Mouse (Mus musculus): ENCODE data around the gene Actn4. TPM values are rescaled to one million over a fixed set of nuclear protein-coding genes. Genes with fewer than 3 reads are reported as not detected.

Gene Actn4
- polyA plus RNA-seq, 1 experiment from 2014 or later = 485 TPM

DNA sequence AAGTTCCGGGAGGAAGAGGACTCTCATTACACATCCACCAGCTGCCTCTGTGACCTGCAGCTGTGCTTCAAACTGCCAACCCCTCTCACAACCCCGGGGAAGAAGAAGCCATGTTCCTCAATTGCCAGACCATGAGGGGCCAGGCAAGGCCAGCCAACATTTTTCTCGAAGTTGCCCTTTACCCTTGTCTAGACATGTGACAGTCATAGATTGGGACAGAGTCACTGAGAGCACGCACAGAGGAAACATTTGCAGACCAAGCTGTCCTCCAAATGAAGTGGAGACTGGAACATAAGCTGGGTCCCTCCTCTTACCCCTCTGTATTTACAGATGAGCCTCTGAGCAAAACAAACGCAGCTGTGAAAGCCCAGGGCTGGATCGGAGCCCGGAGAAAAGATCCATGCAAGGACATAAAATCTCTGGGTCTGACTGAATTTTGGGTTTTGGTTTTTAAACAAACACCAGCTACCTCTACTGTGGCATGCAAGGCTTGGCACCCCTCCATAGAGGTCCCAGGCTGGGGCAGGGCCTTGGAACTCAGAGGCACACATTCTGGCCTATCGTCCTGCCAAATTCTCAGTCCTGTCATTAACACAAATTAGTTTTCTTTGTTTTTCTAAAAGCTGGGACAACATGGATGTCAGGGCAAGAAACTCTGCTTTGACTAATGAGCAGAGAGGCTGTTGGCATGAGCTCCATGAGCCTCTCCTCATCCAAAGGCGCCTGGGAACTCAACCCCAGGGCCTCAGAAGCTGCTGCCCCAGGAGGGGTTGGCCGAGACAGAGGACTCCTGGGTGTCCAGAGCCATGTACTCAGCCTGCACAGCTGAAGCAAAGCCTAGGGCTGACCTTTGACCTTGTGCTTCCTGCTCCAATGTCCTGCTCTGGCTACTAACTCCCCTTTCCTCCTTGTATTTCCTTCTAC lies 44.4 kb downstream of the Actn4 start:
- POLR2A ChIA-PET = interaction anchor here (0.9 to 1.7 kb wide), 4 partner anchors 10 to 43 kb away, joined by 3 to 5 read pairs (median 4); no protein-coding TSS in a partner anchor
- CTCF ChIA-PET = interaction anchor here (0.8 to 1.7 kb wide), 7 partner anchors 12 to 54 kb away, joined by 3 to 6 read pairs (median 4); no protein-coding TSS in a partner anchor
- no peak for ATAC-seq
- DNase-seq (ENCODE audit: low read depth, low spot score) = no peak
- H3K27me3 ChIP-seq = no peaks in the 10 kb centered on the region
- no peak for TF ChIP-seq CTCF (IDR thresholded peaks at IDR 0.05)
- in situ Hi-C loops (cut with MboI; ENCODE audit: low pct_unique_long_range_greater_than_20kb) = loop anchor here (10.0 kb wide), 1 partner anchor 47 kb away; the partner anchor contains the start of gene Actn4

DNA sequence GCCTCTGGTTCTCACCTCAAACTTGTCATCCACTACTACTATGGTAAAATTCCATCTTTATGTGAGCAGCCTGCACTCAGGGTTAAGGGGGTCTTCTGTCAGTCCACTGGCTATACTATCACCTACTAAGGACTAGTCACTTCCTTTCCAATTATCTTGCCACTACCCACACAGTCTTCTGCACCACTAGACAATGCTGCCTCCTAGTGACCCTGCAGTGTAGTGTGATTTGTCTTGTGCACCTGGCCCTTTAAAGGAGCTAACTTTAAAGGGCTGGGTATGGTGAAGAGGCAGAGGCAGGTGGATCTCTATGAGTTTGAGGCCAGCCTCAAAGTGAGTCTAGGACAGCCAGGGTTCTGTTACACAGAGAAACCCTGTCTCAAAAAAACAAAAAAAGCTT lies 45.6 kb downstream of the Actn4 start:
- in situ Hi-C loops (cut with MboI; ENCODE audit: low pct_unique_long_range_greater_than_20kb) = loop anchor here (10.0 kb wide), 1 partner anchor 48 kb away; the partner anchor contains the start of gene Actn4
- no peak for TF ChIP-seq CTCF (IDR thresholded peaks at IDR 0.05)
- no peaks in the 10 kb centered on the region for H3K27me3 ChIP-seq
- no peak for ATAC-seq
- ChIA-PET CTCF (interaction anchor here (0.6 to 1.7 kb wide), 11 partner anchors 10 to 64 kb away, joined by 3 to 6 read pairs (median 3); no protein-coding TSS in a partner anchor), POLR2A (interaction anchor here (0.6 to 0.7 kb wide), 2 partner anchors 10 to 27 kb away, joined by 3 to 4 read pairs; no protein-coding TSS in a partner anchor)
- no peak for DNase-seq (ENCODE audit: low read depth, low spot score)

DNA sequence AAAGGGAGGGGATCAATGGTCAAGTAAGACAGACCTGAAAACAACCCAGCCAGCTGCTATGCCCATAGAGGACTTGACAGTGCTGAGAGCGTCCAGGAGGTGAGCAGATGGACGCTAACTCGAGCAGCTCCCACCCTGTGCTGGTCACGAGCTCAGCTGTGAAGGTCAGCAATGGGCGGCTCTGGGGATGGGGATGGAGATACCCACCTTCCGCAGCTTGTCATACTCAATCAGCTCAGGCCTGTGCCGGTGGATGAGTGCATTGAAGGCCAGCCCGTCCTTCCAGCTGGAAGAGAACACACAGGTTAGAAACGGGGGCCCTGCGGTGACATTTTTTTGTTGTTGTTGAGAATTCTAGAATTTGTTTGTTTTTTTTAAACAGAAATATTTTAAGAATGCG lies 49.0 kb downstream of the Actn4 start:
- H3K27me3 ChIP-seq = no peaks in the 10 kb centered on the region
- DNase-seq (ENCODE audit: low read depth, low spot score) (no peak), ATAC-seq (no peak)
- POLR2A ChIA-PET = no interaction called here
- in situ Hi-C loops (cut with MboI; ENCODE audit: low pct_unique_long_range_greater_than_20kb) = loop anchor here (10.0 kb wide), 1 partner anchor 52 kb away; the partner anchor contains the start of gene Actn4
- TF ChIP-seq CTCF (IDR thresholded peaks at IDR 0.05) = no peak
- CTCF ChIA-PET = interaction anchor here (0.7 kb wide), 1 partner anchor 35 kb away, joined by 3 read pairs; no protein-coding TSS in a partner anchor

DNA sequence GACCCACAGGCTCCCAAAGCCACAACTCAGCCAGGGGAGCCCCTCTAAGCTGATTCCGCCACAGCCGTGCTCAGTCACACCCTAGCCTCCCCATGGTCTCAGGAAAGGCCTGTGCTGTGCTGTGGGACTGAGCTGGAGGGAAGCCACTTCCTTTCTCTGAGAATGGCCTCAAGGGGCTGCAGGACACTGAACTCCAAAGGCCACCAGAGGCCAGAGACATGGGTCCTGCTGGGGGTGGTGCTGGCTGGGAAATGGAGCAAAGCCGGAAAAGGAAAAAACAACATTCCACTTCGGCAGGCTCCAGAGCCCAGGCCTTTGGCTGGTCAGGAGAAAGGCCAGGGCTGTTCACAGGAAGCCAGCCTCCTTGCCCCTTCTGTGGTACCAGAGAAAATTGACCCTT lies 50.5 kb downstream of the Actn4 start:
- DNase-seq (ENCODE audit: low read depth, low spot score) = no peak
- no peak for ATAC-seq
- ChIA-PET POLR2A (no interaction called here), CTCF (no interaction called here)
- in situ Hi-C loops (cut with MboI; ENCODE audit: low pct_unique_long_range_greater_than_20kb) = loop anchor here (10.0 kb wide), 1 partner anchor 53 kb away; the partner anchor contains the start of gene Actn4
- H3K27me3 ChIP-seq = no peaks in the 10 kb centered on the region
- no peak for TF ChIP-seq CTCF (IDR thresholded peaks at IDR 0.05)

DNA sequence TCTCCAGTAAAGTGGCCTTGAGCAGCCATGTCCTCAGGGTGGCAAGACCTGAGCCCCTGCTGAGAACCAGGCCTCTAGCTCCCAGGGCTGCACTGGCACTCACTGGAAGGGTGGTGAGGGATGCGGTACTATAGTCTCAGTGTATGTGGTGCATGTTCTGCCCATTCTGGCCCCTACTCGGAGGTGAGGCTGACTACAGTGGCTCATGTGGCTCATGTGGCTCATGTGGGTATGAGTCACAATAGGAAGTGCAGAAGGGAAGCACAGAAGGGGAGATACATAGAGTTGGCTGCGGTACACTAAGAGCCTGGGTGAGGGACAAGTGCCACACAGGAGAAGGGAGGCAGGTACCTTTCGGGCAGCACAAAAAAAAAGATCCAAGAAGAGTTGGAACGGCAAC lies 54.9 kb downstream of the Actn4 start:
- POLR2A ChIA-PET = interaction anchor here (2.1 kb wide), 1 partner anchor 11 kb away, joined by 5 read pairs; no protein-coding TSS in a partner anchor

DNA sequence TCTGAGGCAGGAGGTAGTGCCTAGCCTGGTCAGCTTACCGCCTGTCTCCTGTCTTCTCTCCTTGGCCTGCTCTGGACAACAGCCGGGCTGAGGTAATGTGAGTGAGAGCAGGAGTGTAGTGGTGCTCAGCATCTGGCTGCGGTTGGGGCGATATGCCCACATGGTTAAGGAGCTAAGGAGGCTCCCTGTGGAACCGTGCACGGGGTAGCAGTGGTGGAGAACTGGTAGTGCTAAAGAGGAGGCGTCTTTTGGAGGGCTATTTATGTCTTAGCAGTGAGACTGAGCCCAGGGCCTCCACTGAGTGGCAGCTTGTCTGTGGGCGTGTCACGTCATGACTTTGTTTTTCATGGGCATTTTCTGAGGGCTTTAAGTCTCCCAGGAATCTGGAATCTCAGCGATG lies 58.4 kb downstream of the Actn4 start:
- H3K27me3 ChIP-seq = no peaks in the 10 kb centered on the region
- in situ Hi-C loops (cut with MboI; ENCODE audit: low pct_unique_long_range_greater_than_20kb) = no loop called here
- ChIA-PET CTCF (interaction anchor here (0.9 kb wide), 1 partner anchor 10 kb away, joined by 3 read pairs; no protein-coding TSS in a partner anchor), POLR2A (interaction anchor here (0.9 kb wide), 1 partner anchor 58 kb away, joined by 3 read pairs; the partner anchor contains the start of gene Actn4)
- ATAC-seq (no peak), DNase-seq (ENCODE audit: low read depth, low spot score) (no peak)
- TF ChIP-seq CTCF (IDR thresholded peaks at IDR 0.05) = no peak

More for the DNA sequence above, 54.9 kb downstream of the Actn4 start:
- DNase-seq (ENCODE audit: low read depth, low spot score) = no peak
- in situ Hi-C loops (cut with MboI; ENCODE audit: low pct_unique_long_range_greater_than_20kb) = no loop called here
- CTCF ChIA-PET = no interaction called here
- H3K27me3 ChIP-seq = no peaks in the 10 kb centered on the region
- TF ChIP-seq CTCF (IDR thresholded peaks at IDR 0.05) = no peak
- ATAC-seq = no peak

DNA sequence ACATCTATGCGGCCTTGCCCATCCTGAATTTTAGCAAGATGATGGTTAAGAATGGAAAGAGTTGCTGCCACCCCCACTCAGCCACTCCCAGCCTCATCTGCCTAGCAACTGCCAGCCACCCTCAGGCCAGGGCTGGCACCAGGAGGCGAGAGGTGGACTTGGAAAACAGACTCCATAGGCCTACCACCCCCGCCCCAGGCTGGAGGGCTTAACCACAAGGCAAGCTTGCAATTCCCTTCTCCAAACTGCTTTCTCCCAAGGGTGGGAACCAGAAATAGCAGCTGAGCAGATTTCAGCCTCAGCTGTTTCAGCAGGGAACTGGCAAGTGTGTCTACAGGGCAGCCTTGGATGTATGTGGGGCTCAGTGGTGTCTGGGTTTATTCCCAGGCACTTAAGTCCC lies 59.3 kb downstream of the Actn4 start:
- no peaks in the 10 kb centered on the region for H3K27me3 ChIP-seq
- CTCF ChIA-PET = interaction anchor here (0.9 kb wide), 1 partner anchor 9 kb away, joined by 3 read pairs; no protein-coding TSS in a partner anchor
- ATAC-seq (no peak), DNase-seq (ENCODE audit: low read depth, low spot score) (no peak)
- in situ Hi-C loops (cut with MboI; ENCODE audit: low pct_unique_long_range_greater_than_20kb) = no loop called here
- no peak for TF ChIP-seq CTCF (IDR thresholded peaks at IDR 0.05)
- POLR2A ChIA-PET = interaction anchor here (0.9 to 1.1 kb wide), 2 partner anchors 16 to 59 kb away, joined by 3 read pairs; partner anchors contain the start of gene Actn4

DNA sequence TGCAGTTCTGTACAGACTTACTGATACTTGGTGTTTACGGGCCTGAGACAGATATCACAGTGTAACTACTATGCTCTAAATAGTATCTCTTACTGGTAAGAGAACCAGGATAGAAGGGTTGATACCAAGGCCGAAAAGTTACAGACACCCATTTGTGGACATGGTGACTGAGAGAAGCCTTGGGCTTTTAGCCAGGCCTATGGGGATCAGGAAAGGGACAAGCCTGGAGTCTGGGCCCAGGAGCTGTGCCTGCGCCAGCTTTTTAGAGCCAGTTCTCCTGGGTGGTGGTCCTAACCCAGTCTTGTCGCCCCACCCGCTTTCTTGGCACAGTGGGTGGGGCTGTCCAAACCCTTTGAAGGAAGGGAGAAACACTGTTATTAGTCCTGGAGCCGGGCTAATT lies 60.0 kb downstream of the Actn4 start:
- in situ Hi-C loops (cut with MboI; ENCODE audit: low pct_unique_long_range_greater_than_20kb) = no loop called here
- DNase-seq (ENCODE audit: low read depth, low spot score) = no peak
- ATAC-seq = no peak
- no peak for TF ChIP-seq CTCF (IDR thresholded peaks at IDR 0.05)
- no peaks in the 10 kb centered on the region for H3K27me3 ChIP-seq
- ChIA-PET POLR2A (interaction anchor here (1.1 kb wide), 1 partner anchor 17 kb away, joined by 3 read pairs; no protein-coding TSS in a partner anchor), CTCF (interaction anchor here (0.6 kb wide), 1 partner anchor 15 kb away, joined by 3 read pairs; no protein-coding TSS in a partner anchor)

DNA sequence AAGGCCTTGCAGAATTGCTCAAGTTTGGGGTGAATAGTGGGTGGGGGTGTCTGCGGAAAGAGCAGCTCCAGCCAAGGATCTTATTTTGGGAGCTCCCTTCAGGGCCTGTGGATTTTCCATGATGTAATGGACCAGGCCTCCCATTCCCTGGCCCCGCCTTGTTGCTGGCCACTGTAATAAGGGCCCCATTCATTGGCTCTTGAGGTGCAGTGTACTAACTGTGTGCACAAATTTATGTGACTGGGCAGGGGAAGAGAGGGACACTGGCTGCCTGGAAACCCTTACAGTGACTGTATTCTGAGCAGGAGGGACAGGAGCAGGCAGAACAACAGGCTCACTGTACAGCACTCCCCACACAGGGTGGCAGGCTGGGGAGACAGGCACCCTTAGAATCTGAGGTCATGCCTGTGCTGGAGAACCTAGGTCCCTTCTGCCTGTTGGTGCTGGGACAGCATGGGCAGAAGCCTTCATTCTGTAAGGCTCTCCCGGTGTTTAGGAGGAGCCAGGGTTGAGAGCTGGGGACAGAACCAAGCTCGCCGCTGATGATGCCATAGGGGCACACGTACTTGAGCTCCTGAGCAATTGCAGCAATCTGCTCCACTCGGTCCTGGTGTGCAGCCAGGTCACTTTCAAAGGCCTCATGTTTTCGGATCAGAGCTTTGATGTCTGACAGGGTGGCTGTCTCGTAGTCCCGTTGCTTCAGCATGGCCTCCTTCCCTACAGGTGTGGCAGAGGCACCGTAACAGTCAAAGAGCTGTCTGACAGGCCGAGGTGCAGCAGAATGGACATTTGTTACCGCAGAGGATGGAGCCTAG lies 60.6 kb downstream of the Actn4 start:
- POLR2A ChIA-PET = interaction anchor here (0.8 kb wide), 1 partner anchor 51 kb away, joined by 6 read pairs; no protein-coding TSS in a partner anchor
- TF ChIP-seq CTCF (IDR thresholded peaks at IDR 0.05) = no peak
- CTCF ChIA-PET = interaction anchor here (0.6 kb wide), 1 partner anchor 15 kb away, joined by 3 read pairs; no protein-coding TSS in a partner anchor
- in situ Hi-C loops (cut with MboI; ENCODE audit: low pct_unique_long_range_greater_than_20kb) = no loop called here
- no peak for DNase-seq (ENCODE audit: low read depth, low spot score)
- ATAC-seq = no peak
- H3K27me3 ChIP-seq = no peaks in the 10 kb centered on the region

Measured in Patski (cell line).